Mouse (Mus musculus) heart, postnatal 0 days (tissue): ENCODE measurements around the gene Klhdc4. TPM values are rescaled to one million over a fixed set of nuclear protein-coding genes. Genes with fewer than 3 reads are reported as not detected.

Experiments
- ATAC-seq: fragments of 200-750 bp; cut with Nextera tagmentation; 2 replicates; pipeline ENCODE4 v1.8.0; 2017; ENCODE audit warnings: low read depth, moderate number of reproducible peaks, moderate library complexity; ENCODE audit not compliant: insufficient read depth
- DNase-seq: peaks from one replicate; pipeline ENCODE4 v3.0.0-alpha.2; 2016; ENCODE audit warnings: low spot score
- H3K27ac ChIP-seq: fragments of 300-500 bp; sonication (generic); 2 replicates; pipeline ENCODE4 v1.5.1; 2014; ENCODE audit warnings: low read depth, mild to moderate bottlenecking
- H3K27me3 ChIP-seq: fragments of 300-500 bp; sonication (generic); 2 replicates; pipeline ENCODE4 v1.6.1; 2014; ENCODE audit warnings: low read length, mixed read lengths; ENCODE audit not compliant: control insufficient read depth, insufficient read depth
- H3K36me3 ChIP-seq: fragments of 300-500 bp; sonication (generic); replicated peaks from 2 replicates; pipeline ENCODE4 v1.6.1; 2014; ENCODE audit warnings: low read length, mixed read lengths; ENCODE audit not compliant: control insufficient read depth, insufficient read depth
- H3K4me1 ChIP-seq: fragments of 300-500 bp; sonication (generic); 2 replicates; pipeline ENCODE4 v1.6.1; 2014; ENCODE audit warnings: antibody characterized with exemption; ENCODE audit not compliant: control insufficient read depth, insufficient read depth
- H3K4me2 ChIP-seq: fragments of 300-500 bp; sonication (generic); 2 replicates; pipeline ENCODE4 v1.6.1; 2014; ENCODE audit warnings: low read depth, mild to moderate bottlenecking, low read length, moderate library complexity
- H3K4me3 ChIP-seq: fragments of 300-500 bp; sonication (generic); 2 replicates; pipeline ENCODE4 v1.5.1; 2014; ENCODE audit warnings: low read depth, low read length
- H3K9ac ChIP-seq: fragments of 300-500 bp; sonication (generic); replicated peaks from 2 replicates; pipeline ENCODE4 v1.6.1; 2014; ENCODE audit warnings: low read depth, low read length, mixed read lengths
- H3K9me3 ChIP-seq: fragments of 300-500 bp; sonication (generic); replicated peaks from 2 replicates; pipeline ENCODE4 v1.6.1; 2016; ENCODE audit warnings: low read length; ENCODE audit not compliant: control insufficient read depth
- CTCF ChIP-seq: IDR thresholded peaks from 2 replicates; pipeline ENCODE4 v1.5.1; 2016; ENCODE audit warnings: antibody characterized with exemption, control low read depth, low read depth
- EP300 ChIP-seq: IDR thresholded peaks from 2 replicates; pipeline ENCODE4 v1.6.1; 2016; ENCODE audit warnings: antibody characterized with exemption, low read depth
- WGBS: fragments of 180-500 bp; shearing (Covaris S2); extraction: QIAGEN DNeasy Blood & Tissue Kit; methylation state at CpG from one replicate; pipeline ENCODE4 v1.1.7; 2014; 5-methylcytosine and 5-hydroxymethylcytosine counted together
- polyA plus RNA-seq: library from polyadenylated mRNA; unstranded; fragments of >200 nt; fragmentation: Nextera tagmentation; extraction: Ambion mirVana; gene quantifications from 2 replicates; pipeline ENCODE4 v1.2.1, GENCODE M21; 2015
- total RNA-seq: library from RNA; depleted of rRNA; stranded (reverse); fragments of >200 nt; gene quantifications from 2 replicates; pipeline ENCODE4 v1.2.3, GENCODE M21; 2014; ENCODE audit warnings: low replicate concordance; rRNA removed

Gene Klhdc4
- 9.4 and 16.0 TPM in 2 replicates for total RNA-seq
- 13.1 and 13.9 TPM in 2 replicates for polyA plus RNA-seq

GRCm38 (mm10) chr8:121829048-121829776 is at the start of gene Klhdc4:
Klhdc4 (minus strand) TSS chr8:121829569.
- WGBS = under 1% methylated on average over 59 of the region's 68 CpGs
- DNase-seq = peak; percentile 76
- TF ChIP-seq EP300 (peak; percentile 69; the same call in 1 of the 2 replicates), CTCF (no peak)
- Histone ChIP-seq H3K4me2 (peak within 1 kb of the TSS; percentile 85), H3K27me3 (no peaks in the 10 kb centered on the region), H3K9me3 (no peaks in the 10 kb centered on the region), H3K4me3 (peak within 1 kb of the TSS; percentile 81), H3K9ac (peak within 1 kb of the TSS; percentile 75), H3K4me1 (peaks cover 16% of the 10 kb centered on the region), H3K36me3 (no peaks in the 10 kb centered on the region), H3K27ac (peak within 1 kb of the TSS; percentile 58)
- peak; percentile 98 for ATAC-seq

GRCm38 (mm10) chr8:121877828-121878480 is 48.6 kb upstream of the Klhdc4 start:
- 91% methylated on average over 7 of the region's 7 CpGs for WGBS
- Histone ChIP-seq H3K27ac (no peak overlapping the region), H3K4me2 (no peak overlapping the region), H3K9ac (no peak overlapping the region), H3K36me3 (no peaks in the 10 kb centered on the region; the same call in 1 of the 2 replicates), H3K9me3 (no peaks in the 10 kb centered on the region), H3K27me3 (no peaks in the 10 kb centered on the region), H3K4me1 (peaks cover 31% of the 10 kb centered on the region), H3K4me3 (no peak overlapping the region)
- no peak for TF ChIP-seq EP300
- TF ChIP-seq CTCF = no peak
- DNase-seq (no peak), ATAC-seq (no peak)

GRCm38 (mm10) chr8:121877212-121877611 is 47.8 kb upstream of the Klhdc4 start:
- 37% methylated on average over 5 of the region's 5 CpGs for WGBS
- no peak for TF ChIP-seq EP300
- TF ChIP-seq CTCF = no peak
- Histone ChIP-seq H3K36me3 (no peaks in the 10 kb centered on the region), H3K27ac (no peak overlapping the region), H3K9me3 (no peaks in the 10 kb centered on the region), H3K4me1 (peaks cover 33% of the 10 kb centered on the region), H3K4me3 (no peak overlapping the region), H3K4me2 (no peak overlapping the region), H3K9ac (no peak overlapping the region), H3K27me3 (no peaks in the 10 kb centered on the region)
- no peak for DNase-seq
- ATAC-seq = no peak

GRCm38 (mm10) chr8:121875517-121875916 is 46.1 kb upstream of the Klhdc4 start:
- no peak overlapping the region for H3K4me2 ChIP-seq
- WGBS = 38% methylated on average over 9 of the region's 9 CpGs
- peak overlapping the region; percentile 39; the same call in 1 of the 2 replicates for H3K27ac ChIP-seq

GRCm38 (mm10) chr8:121875045-121875444 is 45.7 kb upstream of the Klhdc4 start:
- H3K27ac ChIP-seq = peak overlapping the region; percentile 39; the same call in 1 of the 2 replicates
- no peak overlapping the region for H3K4me2 ChIP-seq
- ATAC-seq = no peak
- H3K4me3 ChIP-seq = no peak overlapping the region
- no peaks in the 10 kb centered on the region for H3K9me3 ChIP-seq
- H3K27me3 ChIP-seq = no peaks in the 10 kb centered on the region
- H3K4me1 ChIP-seq = peaks cover 24% of the 10 kb centered on the region
- 25% methylated on average over 3 of the region's 3 CpGs for WGBS
- 0 out of 2 replicates have a peak overlapping the region, but pooled peaks have one; percentile 3 for H3K9ac ChIP-seq
- TF ChIP-seq EP300 (no peak), CTCF (no peak)
- no peak for DNase-seq
- no peaks in the 10 kb centered on the region for H3K36me3 ChIP-seq

More at GRCm38 (mm10) chr8:121875517-121875916, 46.1 kb upstream of the Klhdc4 start:
- ATAC-seq (peak; percentile 37), DNase-seq (peak; percentile 42)
- Histone ChIP-seq H3K9me3 (no peaks in the 10 kb centered on the region), H3K27me3 (no peaks in the 10 kb centered on the region), H3K9ac (0 out of 2 replicates have a peak overlapping the region, but pooled peaks have one; percentile 3), H3K4me1 (peaks cover 25% of the 10 kb centered on the region), H3K4me3 (no peak overlapping the region), H3K36me3 (no peaks in the 10 kb centered on the region)
- no peak for TF ChIP-seq CTCF
- TF ChIP-seq EP300 = no peak
